Mouse (Mus musculus) B cell, adult 2 months (primary cell): Measurements from ENCODE around the gene Ncoa3.
"Not testable (repeated sequence)": the region's sequence is repeated elsewhere in the genome, so short reads cannot be mapped to it uniquely, and the experiment has no call there.

Experiments
- DNase-seq, 2 experiments: peaks; one replicate each; pipeline ENCODE4 v3.0.0; 2022

Ncoa3 gene

DNA sequence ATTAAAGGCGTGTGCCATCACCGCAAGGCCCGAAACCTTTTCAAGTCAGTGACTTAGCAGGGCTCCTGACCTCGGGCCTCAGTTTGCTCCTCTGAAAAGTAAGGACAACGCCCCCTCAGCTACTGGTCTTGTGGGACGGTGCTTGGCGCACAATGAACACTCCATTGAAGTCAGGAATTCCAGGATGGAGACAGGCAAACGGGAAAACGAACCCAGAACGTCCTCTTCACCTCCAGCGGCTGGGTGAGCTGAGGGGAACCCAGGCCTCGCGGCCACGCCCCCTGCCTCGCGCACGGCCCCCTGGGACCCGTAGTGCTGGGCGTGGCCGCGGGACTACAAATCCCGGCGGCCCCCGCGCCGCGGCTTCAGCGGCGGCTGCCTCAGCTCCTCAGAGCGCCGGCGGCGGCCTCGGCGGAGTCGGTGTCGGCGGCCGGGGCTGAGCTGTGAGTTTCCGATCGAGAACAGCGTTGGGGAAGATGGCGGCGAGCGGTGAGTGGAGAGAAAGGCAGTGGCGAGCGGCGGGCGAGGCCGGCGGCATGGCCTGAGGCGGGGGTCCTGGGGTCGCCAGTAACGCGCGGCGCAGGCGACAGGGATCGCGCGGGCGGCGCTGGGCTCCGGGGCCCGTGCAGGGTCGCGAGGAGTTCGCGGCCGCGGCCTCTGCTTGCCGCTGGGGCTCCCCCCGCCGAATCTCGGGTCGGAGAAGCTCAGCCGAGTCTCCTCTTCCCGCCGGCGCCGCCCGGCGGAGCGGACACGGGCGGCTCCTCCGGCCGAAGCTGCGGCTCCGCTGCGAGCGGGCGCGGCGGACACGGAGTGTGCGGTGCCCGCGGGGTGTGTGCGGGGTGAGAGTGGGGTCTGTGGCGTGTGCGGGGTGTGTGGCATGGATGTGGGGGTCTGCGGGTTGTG lies at the start of gene Ncoa3:
TSS of gene Ncoa3 (plus strand) at position 367 of the 903 bp plus-strand sequence.
- peak; percentile 96 for DNase-seq

DNA sequence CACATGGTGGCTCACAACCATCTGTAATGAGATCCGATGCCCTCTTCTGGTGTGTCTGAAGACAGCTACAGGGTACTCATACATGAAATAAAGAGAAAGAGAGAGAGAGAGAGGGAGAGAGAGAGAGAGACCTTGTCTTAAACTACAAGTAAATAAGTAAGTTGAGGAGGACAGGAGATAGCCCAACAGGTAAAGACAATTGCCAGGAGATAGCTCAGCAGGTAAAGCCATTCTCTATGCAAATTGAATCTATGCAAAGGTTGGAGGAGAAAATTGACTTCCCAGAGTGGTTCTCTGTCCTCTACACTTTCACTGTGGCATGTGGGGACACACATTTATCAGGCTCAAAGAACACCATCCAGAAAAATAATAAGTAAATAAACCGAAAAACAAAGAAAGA lies 49.3 kb upstream of the Ncoa3 start:
- DNase-seq, result no peak

DNA sequence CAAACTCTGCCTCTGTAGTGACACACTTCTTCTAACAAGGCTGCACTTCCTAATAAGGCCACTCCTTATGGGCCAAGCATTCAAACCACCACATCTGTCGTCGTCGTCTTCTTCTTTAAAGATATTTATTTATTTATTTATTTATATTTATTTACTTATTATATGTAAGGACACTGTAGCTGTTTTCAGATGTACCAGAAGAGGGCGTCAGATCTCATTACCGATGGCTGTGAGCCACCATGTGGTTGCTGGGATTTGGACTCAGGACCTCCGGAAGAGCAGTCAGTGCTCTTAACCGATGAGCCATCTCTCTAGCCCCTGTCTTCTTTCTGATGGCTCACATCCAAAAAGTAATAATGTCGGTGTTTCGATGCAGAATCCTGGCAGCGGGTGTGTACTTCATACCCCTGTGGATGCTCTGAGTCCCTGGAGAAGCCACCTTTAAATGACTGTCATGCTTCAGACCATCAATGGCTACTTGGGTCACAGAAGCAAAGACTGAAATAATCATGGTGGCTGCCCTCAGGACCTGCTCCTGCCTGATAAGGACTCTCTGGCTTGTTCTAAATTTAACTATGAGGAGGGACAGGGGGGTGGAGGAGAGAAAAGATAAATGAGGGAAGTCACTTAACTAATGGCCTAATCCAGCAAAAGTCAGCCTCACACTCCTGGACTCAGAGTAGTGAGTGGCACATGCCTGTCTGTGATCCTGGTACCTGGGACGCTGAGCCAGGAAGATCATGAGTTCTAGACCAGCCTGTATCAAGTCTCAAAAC lies 47.7 kb upstream of the Ncoa3 start:
- no peak for DNase-seq

DNA sequence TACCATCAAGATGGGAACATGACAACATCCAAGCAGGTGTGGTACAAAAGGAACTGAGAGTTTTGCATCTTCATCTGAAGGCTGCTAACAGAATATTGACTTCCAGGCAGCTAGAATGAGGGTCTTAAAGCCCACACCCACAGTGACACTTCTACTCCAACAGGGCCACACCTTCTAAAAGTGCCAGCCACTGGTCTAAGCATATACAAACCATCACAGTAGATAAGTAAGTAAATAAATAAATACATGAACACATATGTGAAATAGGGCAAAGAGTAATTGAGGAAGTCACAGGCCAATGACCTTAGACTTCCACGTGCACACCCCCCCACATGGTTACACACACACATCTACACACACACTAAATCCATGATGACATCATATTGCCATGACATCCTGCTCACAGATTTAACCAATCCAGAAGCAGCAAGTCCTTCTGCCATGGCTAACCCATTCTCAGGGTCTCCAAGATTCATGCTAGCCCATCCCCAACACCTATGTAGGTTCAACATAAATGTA lies 46.3 kb upstream of the Ncoa3 start:
- peak; percentile 64 to 66 for DNase-seq

DNA sequence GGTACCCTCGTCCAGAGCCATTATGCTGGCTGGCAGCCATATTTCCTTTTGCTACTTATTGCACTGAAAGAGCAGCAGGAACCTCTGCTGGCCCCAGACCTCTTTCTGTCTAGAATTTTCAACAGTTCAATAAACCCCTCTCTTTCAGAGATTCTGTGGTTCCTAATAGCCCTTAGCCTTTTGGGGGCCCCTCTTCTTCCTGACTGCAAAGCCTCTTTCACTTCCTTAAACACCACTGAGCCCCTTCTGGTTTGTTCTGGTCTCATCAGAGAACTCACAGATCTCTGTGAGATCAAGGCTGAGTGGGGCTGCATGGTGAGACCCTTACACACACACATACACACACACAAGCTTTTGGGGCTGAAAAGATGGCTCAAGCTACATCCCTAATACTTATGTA lies 44.4 kb upstream of the Ncoa3 start:
- peak; percentile 52 to 60 for DNase-seq

DNA sequence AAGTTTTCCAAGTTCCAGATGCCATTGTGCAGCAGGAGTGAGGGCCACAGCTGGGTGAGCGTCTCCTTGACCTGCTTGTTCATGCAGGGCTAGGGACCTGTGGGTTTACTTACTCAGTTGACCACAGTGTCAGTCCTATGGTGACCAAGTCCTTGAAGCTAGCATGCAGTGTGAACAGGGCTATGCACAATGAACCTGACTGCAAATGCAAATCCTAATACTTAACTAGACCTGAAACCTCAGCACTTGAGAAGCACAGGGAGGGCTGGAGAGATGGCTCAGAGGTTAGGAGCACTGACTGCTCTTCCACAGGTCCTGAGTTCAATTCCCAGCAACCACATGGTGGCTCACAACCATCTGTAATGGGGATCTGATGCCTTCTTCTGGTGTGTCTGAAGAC lies 43.7 kb upstream of the Ncoa3 start:
- DNase-seq, result not testable (repeated sequence)

DNA sequence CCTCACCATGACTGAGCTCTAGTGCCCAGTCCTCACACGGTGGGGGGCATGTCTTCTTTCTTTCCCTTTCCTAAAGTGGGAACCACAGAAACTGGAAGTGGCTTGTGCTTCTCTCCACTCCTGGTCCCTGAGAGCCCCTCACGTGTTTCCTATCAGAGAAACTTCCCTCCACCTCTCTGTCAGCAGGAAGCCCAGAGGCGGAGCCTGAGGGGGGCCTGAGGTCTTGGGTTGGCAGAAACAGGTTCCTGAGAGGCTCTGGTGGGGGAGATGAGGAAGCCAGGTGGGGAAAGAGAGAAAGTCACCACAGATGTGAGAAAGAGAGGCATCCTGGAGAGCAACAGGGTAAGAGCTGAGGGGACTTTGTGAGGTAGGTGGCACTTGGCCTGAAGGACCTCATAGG lies 42.7 kb upstream of the Ncoa3 start:
- peak; percentile 45 to 49 for DNase-seq

DNA sequence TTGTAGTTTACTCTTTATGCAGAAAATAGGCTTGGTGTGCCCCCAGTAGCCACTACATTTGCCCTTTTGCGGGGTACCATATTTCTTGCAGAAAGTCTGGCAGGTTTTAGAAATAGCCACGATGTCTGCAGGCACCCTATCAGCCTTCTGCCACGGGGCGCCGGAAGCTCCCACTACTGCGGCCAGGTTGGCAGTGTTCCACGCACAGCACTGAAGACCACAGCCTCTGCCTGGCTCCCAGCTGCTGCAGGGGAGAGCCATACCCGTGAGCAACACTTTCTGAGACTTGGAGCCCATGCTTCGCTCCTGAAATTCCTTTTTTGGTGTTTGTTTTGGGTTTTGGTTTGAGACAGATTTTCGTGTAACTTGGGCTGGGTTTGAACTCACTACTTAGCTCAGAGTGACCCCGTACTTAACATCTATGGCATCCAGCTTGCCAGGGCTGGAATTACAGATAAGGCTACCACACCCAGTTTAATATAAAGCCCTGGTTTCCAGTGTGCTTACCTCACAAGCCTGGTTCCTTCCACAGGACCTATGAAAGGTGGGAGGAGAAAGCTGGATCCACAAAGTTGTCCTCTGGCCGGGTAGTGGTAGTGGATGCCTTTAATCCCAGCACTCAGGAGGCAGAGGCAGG lies 40.9 kb upstream of the Ncoa3 start:
- no peak for DNase-seq

DNA sequence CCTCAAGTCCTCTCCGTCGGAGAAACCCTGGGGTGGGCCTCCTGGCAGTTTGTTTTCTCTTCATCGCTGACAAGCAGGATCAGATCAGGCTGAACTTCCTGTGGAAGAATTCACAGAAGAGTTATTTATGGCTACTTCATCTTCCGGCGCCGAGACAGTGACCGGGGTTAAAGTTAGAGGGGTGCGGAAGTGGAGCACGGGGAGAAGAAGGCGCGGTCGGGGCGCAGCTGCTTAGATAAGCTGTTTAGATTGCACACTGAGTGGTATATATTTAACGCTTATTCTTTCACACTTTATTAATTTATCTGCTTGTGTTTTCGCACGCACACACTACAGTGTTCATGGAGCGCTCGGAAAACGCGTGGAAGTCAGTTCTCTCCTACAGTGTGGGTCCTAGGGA lies 37.6 kb upstream of the Ncoa3 start:
- DNase-seq, result peak; percentile 74

DNA sequence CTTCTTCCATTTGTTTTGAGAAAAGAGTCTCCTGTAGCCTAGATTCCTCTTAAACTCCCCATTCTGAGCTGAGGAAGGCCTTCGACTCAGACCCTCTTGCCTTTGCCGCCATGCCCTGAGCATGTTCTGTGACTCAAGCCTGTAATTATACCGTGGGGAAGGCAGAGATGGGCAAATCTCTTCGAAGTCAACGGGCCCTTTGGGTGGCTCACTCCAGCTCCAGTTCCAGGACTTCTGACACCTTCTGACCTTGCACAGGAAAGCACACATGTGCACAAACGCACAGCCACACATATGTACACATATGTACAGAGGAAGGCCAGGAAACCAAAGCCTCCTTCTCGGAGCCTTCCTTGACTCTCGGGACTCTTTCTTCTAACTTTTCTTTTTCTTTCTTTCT lies 37.0 kb upstream of the Ncoa3 start:
- no peak for DNase-seq

DNA sequence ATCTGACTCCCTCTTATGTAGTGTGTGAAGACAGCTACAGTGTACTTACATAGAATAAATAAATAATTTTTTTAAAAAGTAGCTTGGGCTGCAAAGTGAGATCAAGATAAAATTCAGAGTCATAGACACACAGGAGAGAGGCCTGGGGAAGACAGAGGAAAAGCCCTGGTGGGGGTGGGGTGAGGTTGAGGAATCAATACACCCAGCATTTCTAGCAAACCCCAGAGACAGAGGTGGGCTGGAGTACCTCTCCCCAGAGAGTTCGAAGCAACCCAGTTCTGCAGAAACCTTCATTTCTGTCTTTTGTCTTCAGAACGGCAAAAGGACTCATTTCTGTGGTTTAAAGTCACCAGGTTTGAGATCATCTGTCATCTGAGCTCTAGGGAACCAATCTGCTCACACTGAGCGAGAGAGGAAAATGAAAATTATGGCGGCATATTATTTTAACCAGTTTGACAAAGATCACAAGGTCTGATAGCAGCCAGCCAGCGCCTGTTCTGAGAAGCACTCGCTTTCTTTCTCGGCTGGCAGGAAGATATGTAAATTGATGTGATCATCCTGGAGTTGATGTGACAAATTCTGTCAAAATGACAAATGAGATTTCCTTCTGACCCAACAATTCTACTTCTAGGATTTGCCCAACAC lies 36.2 kb upstream of the Ncoa3 start:
- peak; percentile 36 to 44 for DNase-seq

DNA sequence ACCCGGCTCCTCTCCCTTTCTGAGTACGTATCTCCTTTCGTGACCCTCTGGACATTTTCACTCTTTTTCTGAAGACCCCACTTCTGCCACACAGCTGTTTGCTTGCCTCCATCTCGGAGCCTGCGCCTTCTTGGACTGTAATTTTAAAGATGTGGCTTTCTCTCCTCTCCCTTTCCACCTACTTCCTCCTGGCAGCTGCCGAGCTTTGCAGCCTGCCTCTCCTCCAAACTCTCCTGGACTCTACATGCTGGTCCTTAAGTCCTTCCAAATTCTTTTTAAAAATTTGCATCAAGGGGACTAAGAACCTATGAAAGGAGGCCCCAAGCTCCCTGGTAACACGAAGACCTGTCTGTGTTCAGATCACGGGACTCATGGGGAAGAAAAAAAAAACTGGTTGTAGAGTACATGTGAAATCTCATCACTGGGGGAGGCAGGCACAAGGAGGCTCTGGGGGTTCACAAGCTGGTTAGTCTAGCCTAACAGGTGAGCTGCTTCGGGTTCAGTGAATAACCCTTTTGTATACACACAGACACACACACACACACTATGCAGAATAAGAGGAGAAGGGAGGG lies 35.1 kb upstream of the Ncoa3 start:
- no peak for DNase-seq

DNA sequence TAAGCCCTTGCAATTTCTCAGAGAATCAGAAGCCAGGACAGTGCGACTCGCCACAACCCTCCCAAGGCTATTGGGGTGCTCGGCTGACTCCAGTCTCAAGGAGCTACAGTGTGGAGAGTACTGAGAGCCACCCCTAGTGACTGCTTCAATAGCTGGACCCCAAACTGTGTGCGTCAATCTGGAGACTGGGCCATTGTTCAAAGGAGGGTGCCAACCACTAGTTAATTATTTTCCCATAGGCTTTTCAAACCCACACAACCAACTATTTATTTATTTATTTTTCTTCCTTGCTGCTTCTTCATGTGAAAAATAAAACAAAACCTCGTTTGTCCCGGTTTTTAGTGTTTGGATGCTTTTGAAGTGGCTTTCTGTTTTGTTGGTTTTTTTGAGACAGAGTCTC lies 33.9 kb upstream of the Ncoa3 start:
- DNase-seq, result no peak

DNA sequence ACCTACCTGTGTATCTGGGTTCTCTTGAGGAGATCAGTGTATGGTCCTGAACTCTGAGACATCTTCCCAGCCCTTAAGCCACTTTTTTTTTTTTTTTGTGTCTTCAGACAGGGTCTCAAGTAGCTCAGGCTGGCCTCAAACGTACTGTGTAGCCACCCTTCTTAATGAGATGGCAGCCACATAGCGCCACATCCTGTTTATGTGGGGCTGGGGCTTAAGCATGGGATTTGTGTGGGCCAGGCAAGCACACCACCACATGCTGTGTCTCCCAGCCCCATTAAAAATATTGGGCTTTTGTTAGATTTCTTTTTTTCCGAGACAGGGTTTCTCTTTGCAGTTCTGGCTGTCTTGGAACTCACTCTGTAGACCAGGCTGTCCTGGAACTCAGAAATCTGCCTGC lies 31.7 kb upstream of the Ncoa3 start:
- no peak for DNase-seq

DNA sequence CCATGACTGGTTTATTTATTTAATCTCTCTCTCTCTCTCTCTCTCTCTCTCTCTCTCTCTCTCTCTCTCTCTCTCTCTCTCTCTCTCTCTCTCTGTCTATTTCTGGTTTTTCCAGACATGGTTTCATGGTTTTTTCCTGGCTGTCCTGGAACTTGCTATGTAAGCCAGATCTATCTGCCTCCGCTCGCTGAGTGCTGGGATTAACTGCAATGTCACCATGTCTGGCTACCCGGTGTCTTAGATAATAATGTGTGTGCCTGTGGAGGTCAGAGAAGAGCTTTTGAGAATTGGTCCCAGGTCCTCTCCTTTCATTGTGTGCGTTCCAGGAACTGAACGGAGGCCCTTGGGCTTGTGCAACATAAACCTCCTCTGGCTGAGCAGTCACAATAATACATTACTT lies 29.6 kb upstream of the Ncoa3 start:
- no peak for DNase-seq

DNA sequence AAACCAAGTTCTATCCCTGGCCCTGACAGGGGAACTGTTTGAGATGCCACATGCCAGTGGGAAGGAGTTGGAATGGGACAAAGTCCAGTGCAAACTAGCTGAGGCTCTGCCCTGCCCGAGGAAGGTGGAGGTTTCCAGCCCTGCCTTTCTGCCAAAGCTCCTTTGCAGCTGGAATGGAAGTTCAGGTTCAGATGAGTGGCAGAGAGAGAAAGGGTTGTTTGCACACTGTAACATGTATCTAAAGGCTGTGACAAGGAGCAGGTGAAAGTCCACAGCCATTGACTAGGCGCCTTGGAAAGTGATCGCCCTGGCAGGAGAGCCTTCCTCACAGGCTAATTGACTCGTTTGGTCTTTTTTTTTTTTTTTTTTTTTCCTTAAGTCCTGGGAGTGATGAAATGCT lies 28.3 kb upstream of the Ncoa3 start:
- no peak for DNase-seq

DNA sequence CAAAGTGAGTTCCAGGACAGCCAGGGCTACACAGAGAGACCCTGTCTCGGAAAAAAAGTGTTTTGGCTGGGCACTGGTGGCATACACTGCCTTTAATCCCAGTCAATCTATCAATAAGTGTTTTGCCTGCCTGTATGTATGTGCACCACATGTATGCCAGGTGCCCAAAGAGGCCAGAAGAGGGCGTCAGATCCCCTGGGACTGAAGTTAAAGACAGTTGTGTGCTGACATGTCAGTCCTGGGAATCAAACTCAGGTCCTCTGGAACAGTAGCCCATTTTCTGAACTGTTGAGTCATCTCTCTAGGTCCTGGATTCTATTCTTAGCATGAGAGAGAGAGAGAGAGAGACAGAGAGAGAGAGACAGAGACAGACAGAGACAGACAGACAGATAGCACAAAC lies 25.4 kb upstream of the Ncoa3 start:
- DNase-seq, result no peak

DNA sequence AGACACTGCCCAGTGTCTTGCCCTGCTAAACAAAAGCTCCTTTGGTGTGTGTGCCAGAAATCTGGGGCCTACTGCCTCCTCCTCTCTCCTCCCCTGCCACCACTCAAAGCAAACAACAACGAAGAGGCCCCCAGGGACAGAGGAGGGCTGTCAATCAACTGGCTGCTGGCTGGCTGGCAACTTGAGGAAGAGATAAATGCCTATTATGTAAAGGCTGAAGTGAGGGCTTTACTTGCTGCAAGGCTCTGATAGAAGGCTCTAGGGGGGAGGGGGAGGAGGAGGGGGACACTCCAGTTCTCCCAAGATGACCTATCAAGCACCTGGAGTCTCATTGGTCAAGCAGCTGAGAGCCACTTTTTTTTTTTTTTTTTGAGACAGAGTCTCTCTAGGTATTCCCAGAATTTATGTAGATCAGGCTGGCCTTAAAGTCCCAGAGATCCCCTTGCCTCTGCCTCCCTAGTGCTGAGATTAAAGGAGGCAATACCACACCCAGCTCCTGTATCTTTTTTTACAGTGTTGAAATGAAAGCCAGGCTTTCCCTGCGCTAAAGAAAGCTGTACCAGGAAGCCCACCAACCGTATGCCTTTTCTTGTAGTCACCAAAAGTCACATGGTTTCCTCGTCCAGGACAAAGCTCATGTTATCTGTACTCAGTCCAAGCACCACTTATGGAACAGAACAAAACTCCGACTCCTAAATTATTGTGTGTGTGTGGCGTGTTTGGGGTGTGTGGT lies 24.4 kb upstream of the Ncoa3 start:
- DNase-seq, result peak; percentile 84 to 88

DNA sequence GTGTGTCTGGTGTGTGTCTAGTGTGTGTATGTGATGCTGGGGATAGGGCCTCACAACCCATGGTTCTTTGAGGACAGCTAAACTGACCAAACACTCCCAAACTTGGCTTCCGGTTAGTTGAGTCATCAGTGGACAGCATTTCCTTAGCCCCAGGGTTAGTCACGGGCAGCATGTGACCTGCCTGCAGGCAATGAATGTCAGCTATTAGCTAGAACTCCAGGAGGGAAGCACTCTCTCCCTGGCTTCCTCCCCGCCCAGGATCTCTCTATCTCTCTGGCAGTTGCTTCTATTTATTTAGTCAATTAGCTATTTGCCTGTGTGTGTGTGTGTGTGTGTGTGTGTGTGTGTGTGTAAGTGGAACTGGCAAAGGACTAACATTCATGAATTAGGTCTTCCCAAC lies 23.6 kb upstream of the Ncoa3 start:
- no peak for DNase-seq

DNA sequence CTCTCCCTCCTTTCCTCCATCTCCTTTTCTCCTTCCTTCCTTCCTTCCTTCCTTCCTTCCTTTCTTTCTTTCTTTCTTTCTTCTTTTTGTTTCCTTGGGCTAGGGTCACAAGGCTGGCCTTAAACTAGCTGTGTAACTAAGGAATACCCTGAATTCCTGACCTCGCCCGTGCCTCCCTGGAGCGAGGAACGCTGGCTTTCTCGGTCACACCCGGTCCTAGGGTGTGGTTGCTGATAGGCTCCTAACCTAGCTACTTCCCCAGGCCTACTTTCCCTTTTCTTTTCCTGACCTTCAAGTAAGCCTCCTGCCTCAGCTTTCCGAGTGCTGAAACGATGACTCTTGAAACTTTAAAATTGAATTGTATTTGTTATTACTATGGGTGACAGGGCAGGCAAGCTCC lies 23.0 kb upstream of the Ncoa3 start:
- no peak for DNase-seq

DNA sequence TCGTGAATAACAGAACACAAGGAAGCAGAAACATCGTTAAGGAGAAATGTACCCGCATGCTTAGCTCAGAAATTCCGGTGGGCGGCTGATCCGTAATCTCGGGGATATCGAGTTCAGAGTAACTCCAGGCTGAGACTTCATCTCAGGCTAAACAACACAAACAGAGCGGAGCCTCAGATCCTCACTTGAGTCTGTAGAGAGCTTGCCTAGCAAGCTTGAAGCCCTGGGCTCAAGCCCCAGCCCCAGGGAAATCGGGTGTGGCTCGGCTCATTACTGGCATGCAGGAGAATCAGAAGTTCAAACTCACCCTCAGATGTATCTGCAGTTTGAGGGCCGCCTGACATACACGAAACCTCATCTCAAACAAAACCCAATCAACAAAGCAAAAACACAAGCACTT lies 22.5 kb upstream of the Ncoa3 start:
- DNase-seq, result no peak

DNA sequence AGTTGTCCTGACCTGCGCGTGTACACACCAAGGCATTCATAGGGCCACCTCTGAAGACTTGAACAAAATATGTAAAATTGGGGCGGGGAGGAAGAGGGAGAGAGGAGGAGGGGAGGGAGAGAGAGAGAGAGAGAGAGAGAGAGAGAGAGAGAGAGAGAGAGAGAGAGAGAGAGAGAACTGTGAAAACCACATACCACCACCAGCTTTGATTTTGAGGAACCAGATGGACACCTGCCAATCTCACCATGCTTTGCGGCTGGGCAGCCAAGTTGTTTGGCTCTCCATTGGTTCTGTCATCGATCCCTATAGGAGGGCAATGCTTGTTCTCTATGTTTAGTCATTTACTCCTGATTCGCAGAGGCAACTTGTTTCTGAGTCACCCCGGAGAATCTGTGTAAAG lies 21.7 kb upstream of the Ncoa3 start:
- peak in 1 of 2 experiments; percentile 31 for DNase-seq
